Comparison of ENCODE assay signal across 8 mouse cellular contexts in genomic region chr9:15301399-15301798, GRCm38 (mm10). TPM values are rescaled to one million over a fixed set of nuclear protein-coding genes. Genes with fewer than 3 reads are reported as not detected.
A peak's percentile ranks its signal among the peaks of the same experiment; 100 is the strongest.
DNase-seq lines count a peak whose midpoint lies in the region; ATAC-seq and TF ChIP-seq lines count a peak whose summit lies in the region.

No protein-coding gene starts in this region.

- no peak overlapping the region for H3K4me2 ChIP-seq in midbrain, embryonic 14.5 days (ENCODE audit: low read length)

- H3K9ac ChIP-seq in midbrain, embryonic 14.5 days (replicated peaks; ENCODE audit: low read length) = no peak overlapping the region

- DNase-seq in urinary bladder, postnatal 14 days (ENCODE audit: low spot score) = peak; percentile 17
- no peak for DNase-seq in urinary bladder, postnatal 25 days (ENCODE audit: low spot score)
- DNase-seq in heart, adult 18-20 months = peak; percentile 43 to 44
- peak; percentile 94 for DNase-seq in kidney, adult 2 months
- DNase-seq in lung, adult 18-20 months = peak; percentile 65 to 66
- peak; percentile 74 for DNase-seq in yolk sac, embryonic 10.5 days (ENCODE audit: low spot score)
- DNase-seq in left cerebral cortex, adult 11 months (ENCODE audit: low spot score) = no peak
- no peak for DNase-seq in midbrain, embryonic 14.5 days

- WGBS in kidney, adult 2 months = 7% methylated on average over 6 of the region's 6 CpGs
- 57% methylated on average over 6 of the region's 6 CpGs for WGBS in midbrain, embryonic 14.5 days

- peak overlapping the region; percentile 35 for H3K4me3 ChIP-seq in kidney, adult 2 months (ENCODE audit: insufficient read depth, low read depth, low read length)
- no peak overlapping the region for H3K4me3 ChIP-seq in midbrain, embryonic 14.5 days (replicated peaks; ENCODE audit: low read depth, low read length)

- H3K27ac ChIP-seq in kidney, adult 2 months (ENCODE audit: insufficient read depth, low read depth, low read length) = peak overlapping the region; percentile 80
- no peak overlapping the region for H3K27ac ChIP-seq in midbrain, embryonic 14.5 days (replicated peaks; ENCODE audit: low read depth, low read length)

- H3K4me1 ChIP-seq in kidney, adult 2 months (ENCODE audit: control insufficient read depth, insufficient read depth, low read length) = peaks cover 2% of the 10 kb centered on the region; the same call in 1 of the 2 replicates
- H3K4me1 ChIP-seq in midbrain, embryonic 14.5 days (ENCODE audit: control insufficient read depth, insufficient read depth, low read length) = peaks cover 6% of the 10 kb centered on the region; the same call in 1 of the 2 replicates

- no peaks in the 10 kb centered on the region for H3K27me3 ChIP-seq in kidney, adult 2 months (replicated peaks; ENCODE audit: control insufficient read depth, insufficient read depth, low read length)
- H3K27me3 ChIP-seq in midbrain, embryonic 14.5 days (ENCODE audit: control insufficient read depth, insufficient read depth, low read length) = no peaks in the 10 kb centered on the region

- peak; percentile 87 for TF ChIP-seq POLR2A in kidney, adult 2 months (IDR thresholded peaks at IDR 0.05; ENCODE audit: low read depth, low read length)

- H3K36me3 ChIP-seq in kidney, adult 2 months (ENCODE audit: control insufficient read depth, insufficient read depth, low read length) = peaks cover 4% of the 10 kb centered on the region
- 0 out of 2 replicates have a peak, but pooled peaks cover 6% of the 10 kb centered on the region for H3K36me3 ChIP-seq in midbrain, embryonic 14.5 days (ENCODE audit: control insufficient read depth, insufficient read depth, low read length)

- no peak for ATAC-seq in midbrain, embryonic 14.5 days (ENCODE audit: low FRiP score, low TSS enrichment)

- no peaks in the 10 kb centered on the region for H3K9me3 ChIP-seq in midbrain, embryonic 14.5 days (ENCODE audit: control insufficient read depth, low read length)

- TF ChIP-seq CTCF in kidney, adult 2 months (conservative IDR thresholded peaks at IDR 0.05; ENCODE audit: insufficient read depth, insufficient read length, low read depth, low read length) = no peak

RNA-seq across cellular contexts. Expression of gene Taf1d, which starts 4.6 kb away (rescaled TPM):
- 10 to 100 TPM; 21.5 to 33.2 TPM for total RNA-seq in heart, adult 18-20 months (2021)
- 8.9 and 11.5 TPM in 2 replicates for polyA plus RNA-seq in kidney, adult 2 months (2012; rRNA removed)
- 44.0 and 46.1 TPM in 2 replicates for polyA plus RNA-seq in midbrain, embryonic 14.5 days (2014; fragmentation: Nextera tagmentation; extraction: Ambion mirVana)

RNA-seq across cellular contexts. Expression of gene 4931406C07Rik, which starts 4.8 kb away (rescaled TPM):
- total RNA-seq in heart, adult 18-20 months (2021) = 10 to 100 TPM in 1 of 2 experiments, 1 to 10 TPM in 1; 4.2 to 11.9 TPM
- 137 and 184 TPM in 2 replicates for polyA plus RNA-seq in kidney, adult 2 months (2012; rRNA removed)
- polyA plus RNA-seq in midbrain, embryonic 14.5 days (2014; fragmentation: Nextera tagmentation; extraction: Ambion mirVana) = 10.7 and 13.4 TPM in 2 replicates

RNA-seq across cellular contexts. Expression of gene Med17, which starts 21.7 kb away (rescaled TPM):
- 10 to 100 TPM; 13.1 to 17.7 TPM for total RNA-seq in heart, adult 18-20 months (2021)
- polyA plus RNA-seq in kidney, adult 2 months (2012; rRNA removed) = 20.5 and 21.3 TPM in 2 replicates
- 35.4 and 43.4 TPM in 2 replicates for polyA plus RNA-seq in midbrain, embryonic 14.5 days (2014; fragmentation: Nextera tagmentation; extraction: Ambion mirVana)

RNA-seq across cellular contexts. Expression of gene Cep295, which starts 56.2 kb away (rescaled TPM):
- 1 to 10 TPM; 4.5 to 4.9 TPM for total RNA-seq in heart, adult 18-20 months (2021)
- polyA plus RNA-seq in kidney, adult 2 months (2012; rRNA removed) = 2.9 and 3.1 TPM in 2 replicates
- polyA plus RNA-seq in midbrain, embryonic 14.5 days (2014; fragmentation: Nextera tagmentation; extraction: Ambion mirVana) = 15.7 and 16.2 TPM in 2 replicates

Comparison
In these comparisons a context has a peak if more than half of its experiments do, and no peak if none do; other contexts are left out.
1. DNase-seq: peak in urinary bladder, postnatal 14 days (single experiment), heart, adult 18-20 months (2 of 2), kidney, adult 2 months (single experiment), lung, adult 18-20 months (2 of 2) and yolk sac, embryonic 10.5 days (single experiment); none in urinary bladder, postnatal 25 days (single experiment), left cerebral cortex, adult 11 months (single experiment) and midbrain, embryonic 14.5 days (single experiment).